Mouse (Mus musculus) c-Kit-positive CD71-positive TER-119-positive erythroid progenitor cells, embryonic 14.5 days (primary cell): ENCODE measurements around the gene Cnot4.

Experiments
- DNase-seq: peaks from one replicate; pipeline ENCODE4 v3.0.0-alpha.2; 2013; ENCODE audit warnings: low spot score

Gene Cnot4

DNA sequence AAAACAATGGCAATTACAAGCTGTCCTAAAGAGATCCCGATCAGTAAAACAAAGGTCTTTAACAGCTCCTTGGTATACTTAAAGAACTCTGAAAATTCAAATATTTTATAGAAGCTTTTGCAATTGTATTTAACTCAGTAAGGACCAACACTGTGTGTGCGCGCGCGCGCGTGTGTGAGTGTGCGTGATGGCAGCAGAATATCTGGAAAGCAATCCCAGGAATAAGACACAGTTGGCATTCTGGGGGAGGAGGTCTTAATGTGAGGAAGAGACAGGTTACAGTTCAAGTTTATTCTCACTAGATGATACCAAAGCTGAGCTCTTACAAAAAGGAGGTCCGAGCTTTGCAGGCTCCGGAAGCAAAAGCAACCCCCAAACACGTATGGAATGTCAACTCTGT is 100.2 kb downstream of the Cnot4 start:
- DNase-seq: no peak

DNA sequence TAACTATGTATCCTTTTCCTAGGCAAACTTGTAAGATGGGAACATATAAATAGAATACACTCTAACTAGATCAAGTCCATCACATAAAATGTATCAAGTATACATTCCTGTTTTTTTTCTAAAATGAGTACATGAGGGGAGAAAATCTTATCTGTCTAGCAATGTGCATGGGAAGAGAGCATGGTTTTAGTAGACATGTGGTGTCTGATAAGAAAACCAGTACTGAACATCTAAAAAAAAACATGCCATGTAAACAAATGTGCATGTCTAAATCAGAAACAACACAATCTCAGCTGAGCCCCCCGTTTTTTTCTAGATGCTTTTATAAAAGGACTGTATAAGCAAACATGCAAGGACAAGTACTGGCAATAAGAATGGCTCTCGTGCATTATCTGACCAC is 100.8 kb downstream of the Cnot4 start:
- DNase-seq: no peak

DNA sequence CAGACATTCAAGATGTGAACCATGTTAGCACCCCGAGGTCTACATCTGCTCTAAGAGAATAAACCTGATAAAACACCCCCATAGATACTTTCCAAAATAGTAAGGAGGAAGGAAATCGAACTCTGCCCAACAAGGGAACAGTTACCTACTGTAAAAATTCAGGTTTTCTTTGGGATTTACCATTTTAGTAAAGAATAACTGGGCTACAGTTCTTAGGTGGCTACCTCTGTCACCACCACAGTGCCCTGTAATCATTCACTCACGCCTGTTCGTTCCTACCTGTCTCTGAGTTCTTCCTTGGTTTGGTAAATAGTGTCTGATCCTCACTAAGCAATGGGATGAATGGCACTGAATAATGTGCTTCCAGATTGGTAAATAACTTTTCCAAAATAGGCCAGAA is 102.7 kb downstream of the Cnot4 start:
- no peak for DNase-seq

DNA sequence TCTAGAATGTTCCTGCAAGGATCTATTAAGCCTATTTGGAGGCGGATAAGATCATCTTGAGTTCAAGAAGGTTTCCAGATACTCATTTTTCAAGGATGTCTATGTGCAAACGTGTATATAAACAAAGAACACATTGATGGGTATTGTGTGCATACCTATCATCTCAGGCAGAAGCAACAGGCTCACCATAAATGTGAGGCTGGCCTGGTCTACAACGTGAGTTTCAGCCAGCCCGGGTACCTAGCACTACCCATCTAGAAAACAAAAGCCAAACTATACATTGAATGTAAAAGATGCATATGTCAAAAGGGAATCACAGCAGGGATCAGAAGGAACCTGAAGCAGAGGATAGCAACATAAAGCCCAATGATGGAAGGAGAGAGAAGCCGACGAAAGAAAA is 103.3 kb downstream of the Cnot4 start:
- DNase-seq: no peak

DNA sequence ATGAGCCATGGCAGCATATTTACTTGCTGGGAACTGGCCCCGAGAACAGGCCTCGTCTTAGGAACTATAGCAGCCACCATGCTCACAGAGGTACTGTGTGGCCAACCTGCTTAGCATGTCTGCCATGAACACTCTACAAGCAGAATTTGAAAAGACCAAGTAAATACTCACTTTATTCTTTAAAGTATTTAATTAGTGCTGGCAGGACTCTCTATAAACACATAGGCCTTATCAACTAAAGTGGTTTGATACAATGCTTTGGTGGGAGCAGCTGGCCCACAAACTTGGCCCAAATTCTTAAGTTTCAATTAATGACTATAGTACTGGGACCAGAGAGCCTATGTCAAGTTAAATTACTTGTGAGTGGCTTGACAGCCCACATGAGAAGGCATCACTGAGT is 105.5 kb downstream of the Cnot4 start:
- DNase-seq: no peak

DNA sequence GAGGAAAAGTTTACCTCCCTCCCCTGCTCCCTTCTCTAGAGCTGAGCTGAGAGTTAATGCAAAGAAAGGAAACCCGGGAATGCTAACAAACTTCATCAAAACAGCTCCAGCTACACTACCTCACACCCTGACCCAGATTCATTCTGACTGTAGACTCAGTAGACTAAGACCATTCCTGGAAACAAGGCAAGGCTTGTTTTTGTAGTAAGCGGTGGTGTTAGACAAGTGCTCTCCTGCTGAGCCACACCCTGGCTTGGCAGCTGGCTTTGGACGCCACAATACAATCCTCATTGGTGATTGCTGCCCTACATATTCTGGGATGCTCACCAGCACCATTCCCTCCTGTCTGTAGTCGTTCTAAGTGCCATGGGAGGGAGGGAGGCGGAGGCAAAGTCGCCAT is 106.3 kb downstream of the Cnot4 start:
- no peak for DNase-seq

DNA sequence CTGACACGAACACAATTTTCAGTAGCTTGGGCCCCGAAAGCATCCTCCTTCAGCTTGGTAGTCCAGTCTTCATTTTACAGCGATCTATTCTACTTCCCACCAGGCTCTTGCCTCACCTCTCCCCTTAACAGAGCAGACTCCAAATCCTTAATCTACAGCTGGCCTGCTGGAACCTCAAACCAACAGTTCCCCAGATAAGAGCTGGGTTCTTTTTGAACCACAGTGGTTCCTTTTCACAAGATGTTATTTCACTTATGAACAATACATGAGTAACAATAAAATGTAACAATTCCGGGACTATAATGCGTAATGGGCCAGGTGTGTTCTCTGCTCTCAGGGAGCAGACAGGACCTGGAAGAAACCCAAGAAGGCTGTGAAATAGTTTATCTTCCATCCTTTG is 116.9 kb downstream of the Cnot4 start:
- DNase-seq: no peak

DNA sequence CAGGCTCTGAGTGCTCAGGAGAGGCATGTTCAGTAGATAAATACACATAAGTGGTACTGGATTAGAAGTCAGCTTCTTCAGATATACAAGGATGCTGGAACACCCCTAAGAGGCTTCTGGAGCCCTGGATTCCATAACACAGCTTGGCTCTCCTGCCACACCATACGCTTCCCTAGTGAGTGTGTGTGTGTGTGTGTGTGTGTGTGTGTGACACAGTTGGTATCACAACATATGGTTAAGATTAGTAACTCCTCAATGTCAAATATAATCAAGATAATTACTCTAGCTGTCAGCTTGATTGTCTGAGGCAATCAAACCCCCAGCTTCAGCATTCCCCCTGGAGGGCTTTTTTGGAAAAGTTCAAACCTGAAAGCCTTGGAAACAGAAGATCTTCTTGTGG is 121.6 kb downstream of the Cnot4 start:
- DNase-seq: no peak

DNA sequence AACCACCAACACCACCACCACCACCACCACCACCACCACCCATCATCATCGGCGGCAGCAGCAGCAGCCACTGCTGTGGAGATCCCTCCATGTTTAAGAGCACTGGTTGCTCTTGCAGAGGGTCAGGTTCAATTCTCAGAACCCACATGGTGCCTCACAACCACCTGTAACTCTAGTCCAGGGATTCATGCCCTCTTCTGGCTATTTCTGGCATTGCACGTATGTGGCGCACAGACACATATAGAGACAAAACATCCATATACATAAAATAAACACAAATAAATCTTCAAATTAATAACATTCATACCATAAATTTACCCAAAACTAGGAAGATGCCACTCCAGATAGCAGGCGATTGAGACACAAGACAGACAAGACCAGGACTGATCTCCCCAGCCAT is 122.8 kb downstream of the Cnot4 start:
- DNase-seq: no peak

DNA sequence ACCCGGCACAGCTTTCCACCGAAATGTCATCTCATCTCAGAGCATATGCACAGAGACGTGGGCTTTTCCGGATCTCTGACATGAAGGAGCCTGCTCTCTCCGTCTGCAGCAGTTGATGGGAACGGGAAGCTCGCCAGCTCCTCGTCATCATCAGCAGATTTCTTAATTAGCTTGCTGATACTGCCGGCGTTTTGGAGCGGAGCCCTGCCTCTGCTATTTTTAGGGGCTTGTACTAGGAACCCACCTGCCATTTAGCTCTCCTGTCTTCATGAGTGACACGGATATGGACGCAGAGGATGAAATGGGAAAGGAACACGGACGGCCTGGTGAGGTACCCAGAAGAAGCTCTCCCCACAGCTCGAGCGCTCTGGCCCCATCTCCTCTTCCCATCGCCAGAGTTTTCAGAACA is 131.3 kb downstream of the Cnot4 start:
- no peak for DNase-seq

DNA sequence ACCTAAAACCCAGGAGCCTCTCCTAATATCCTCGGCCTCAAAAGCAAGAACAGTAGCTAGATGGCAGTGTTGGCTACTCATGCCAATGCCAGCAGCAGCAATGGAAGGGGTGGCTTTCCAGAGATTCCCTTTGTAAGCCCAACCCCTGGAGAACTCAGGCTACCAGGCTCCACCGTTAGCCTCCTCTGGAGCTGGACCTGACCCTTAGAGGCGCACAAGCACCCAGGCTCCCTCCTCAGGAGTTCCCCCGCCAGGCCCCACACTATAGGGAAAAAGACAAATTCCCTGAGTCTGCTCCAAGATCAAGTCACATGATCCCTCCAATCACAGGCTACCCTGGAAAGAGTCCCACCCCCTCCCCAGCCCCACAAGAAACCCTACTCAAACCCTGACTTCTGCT is 134.4 kb downstream of the Cnot4 start:
- no peak for DNase-seq

DNA sequence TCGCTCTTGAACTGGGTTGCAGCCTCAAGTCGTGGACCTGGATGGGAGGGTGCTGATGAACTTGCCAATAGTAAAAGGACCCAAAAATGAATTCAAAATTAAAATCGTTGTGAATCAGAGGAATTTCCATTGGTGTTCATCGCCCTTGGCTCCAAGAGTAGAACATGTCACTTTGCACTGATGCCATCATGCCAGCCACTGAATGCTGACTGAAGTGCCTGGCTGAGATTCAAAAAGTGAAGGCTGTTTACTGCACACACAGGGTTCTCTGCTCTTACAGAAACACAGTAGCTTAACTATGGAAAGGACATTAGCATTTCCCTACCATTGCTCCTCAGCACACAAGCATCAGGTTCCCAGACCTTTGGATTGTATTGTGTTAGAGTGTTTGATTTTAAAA is 137.0 kb downstream of the Cnot4 start:
- no peak for DNase-seq

DNA sequence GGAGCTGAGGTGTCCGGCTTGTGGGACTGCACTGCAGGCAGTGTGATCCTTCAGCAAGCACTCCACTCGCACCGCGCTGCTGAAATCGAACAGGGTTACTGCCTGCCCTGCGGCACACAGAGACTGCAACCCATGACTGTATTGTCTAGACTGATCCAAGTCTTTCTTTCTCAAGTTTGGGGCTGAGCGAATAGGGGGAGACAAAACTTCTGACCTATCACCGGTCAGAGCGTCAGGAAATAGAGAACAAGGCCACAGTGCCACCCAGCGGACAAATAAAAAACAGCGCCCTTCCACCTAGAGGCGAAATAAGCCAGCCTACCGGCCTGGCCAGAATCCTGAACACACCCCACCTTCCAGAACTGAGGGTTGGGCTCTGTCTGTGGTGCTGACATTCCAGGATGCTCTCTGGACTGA is 138.3 kb downstream of the Cnot4 start:
- peak; percentile 70 for DNase-seq

DNA sequence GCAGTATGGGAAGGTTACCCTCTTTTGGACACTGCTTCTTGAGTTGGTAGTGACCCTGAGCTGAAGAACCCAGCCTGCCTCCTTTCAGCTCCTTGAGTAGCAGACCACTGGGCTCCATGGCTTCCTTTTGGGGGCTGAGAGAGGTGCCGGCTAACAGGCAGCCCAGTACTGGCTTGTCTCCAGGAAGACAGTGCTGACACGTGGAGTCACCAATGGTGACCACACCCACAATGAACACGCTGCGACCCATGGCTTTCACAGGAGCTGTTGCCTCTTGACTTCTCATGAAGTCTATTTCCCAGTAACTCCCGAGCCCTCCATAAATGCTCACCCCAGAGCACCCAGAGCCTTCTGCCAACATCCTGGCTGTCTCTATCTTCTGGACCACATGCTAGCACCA is 138.8 kb downstream of the Cnot4 start:
- DNase-seq: peak; percentile 25

DNA sequence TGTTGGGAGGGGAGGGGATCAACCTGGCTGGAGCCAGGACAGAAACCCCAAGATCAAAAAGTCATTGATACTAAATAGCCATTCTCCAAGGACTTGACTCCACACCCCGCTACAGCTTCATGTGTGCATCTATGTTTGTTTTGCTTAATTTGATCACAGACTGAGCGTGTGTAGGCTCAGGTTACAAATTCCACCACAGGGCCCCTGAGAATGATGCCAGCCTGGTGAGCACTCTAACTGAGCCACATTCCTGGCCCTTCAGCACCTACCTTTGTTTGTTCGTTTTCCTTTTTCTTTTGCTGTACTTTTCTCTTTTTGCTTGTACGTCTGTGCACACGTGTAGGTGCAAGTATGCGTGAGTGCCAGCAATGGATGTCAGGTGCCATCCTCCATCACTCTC is 144.3 kb downstream of the Cnot4 start:
- DNase-seq: no peak

DNA sequence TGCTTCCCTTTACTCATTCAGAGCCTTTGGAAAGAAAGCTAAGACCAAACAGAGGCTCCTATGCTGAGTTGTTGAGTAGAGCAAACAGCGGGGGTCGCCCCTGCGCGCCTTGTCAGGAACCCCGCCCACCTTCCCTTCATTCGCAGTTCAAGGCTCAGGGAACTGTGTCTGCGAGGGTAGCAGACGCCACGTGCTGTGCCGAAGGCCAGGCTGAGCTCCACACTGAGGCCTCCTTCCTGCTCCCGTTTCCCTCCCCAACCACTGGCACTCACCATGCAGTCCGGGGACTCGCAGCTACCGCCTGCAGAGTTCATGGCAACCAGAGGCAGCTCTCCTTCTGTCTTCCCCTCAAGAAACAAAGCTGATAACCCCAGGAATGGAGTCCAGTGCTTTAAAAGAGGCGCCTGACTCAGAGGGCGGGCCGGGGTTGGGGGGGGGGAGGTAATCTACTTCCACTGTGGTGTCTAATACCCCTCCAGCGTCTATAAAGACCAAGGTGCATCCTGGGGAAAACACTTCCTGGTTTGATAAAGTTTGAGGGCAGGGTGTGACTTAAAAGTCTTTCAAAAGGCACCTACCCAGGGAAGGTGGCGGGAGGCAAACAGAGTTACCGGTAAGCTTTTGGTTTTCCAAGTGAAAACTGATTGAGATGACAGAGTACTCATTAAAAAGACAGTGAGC is 145.3 kb downstream of the Cnot4 start, which contains the start of gene Slc23a4:
Slc23a4 (minus strand) TSS at position 324 of the 681 bp plus-strand sequence.
- no peak for DNase-seq

DNA sequence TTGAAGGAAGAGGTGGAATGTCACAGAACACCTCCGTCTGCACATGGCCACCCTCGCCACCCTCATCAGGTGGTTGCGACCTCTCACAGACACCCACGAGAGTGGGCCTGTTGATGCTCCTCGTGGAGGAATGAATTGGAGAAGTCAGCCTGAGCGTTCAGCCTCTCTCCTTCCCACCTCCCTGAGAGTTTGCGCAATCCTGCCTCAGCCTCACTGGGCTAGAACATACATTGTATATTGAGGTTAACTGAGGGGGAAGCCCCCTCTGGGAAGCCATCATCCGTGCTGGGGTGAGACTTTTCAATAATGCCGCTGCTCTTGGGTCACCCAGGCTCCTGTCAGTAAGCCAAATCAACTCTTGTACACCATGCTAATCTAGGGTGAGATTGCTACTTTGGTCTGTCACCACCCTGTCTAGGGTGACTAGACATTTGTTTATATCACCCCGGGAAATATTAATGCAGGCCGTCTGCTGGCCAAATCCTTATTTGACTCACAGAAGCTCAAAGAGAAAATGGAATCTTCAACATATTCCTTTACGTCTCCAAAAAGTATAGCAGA is 146.4 kb downstream of the Cnot4 start:
- no peak for DNase-seq

DNA sequence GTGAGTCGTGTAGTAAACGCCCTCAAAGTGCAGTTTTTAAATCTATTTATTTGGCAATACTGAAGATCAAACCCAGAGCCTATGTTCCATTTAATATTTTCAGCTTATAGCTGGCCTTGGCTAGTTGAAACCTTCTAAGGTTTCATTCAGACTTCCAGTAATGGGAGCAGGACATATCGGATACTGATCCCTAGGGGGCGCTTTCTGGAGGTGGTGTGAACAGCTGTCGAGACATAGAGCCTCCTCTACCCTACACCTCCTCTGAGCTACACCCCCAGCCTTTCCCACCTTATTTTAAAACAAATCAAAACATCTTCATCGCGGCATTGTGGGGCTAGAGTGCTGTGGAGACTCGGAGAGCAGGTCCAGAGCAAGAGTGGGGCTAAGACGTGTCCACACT is 152.9 kb downstream of the Cnot4 start:
- DNase-seq: no peak

DNA sequence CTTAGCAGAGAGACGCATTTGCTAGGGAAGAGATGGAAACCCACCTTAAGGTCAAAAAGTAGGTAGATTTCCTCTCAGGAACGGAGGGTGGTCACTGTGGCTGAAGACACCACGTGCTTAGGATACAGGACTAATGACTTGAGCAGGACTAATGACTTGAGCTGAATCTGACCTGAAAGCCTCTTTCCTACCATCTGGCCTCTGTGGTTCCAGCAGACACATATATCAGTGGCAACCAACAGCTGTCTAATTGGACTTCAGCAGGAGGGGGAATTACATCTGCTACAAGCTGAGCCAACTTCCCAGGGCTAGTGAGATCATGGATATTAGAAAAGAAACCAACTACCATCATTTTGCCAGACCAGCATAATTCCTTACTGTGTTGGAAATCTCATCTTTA is 154.2 kb downstream of the Cnot4 start:
- DNase-seq: no peak
